Mouse (Mus musculus) liver, embryonic 14.5 days (tissue): ENCODE data around the gene Map2k7.

Source experiments
- CTCF ChIP-seq: IDR thresholded peaks from 2 replicates; pipeline ENCODE4 v1.5.1; 2016; ENCODE audit warnings: antibody characterized with exemption, low read depth, control low read depth
- EP300 ChIP-seq: IDR thresholded peaks from 2 replicates; pipeline ENCODE4 v1.6.1; 2016; ENCODE audit warnings: antibody characterized with exemption, low read depth

- TF ChIP-seq CTCF (no peak), EP300 (no peak)
Observed at GRCm38 (mm10) chr8:4213210-4214005, 25.1 kb upstream of the Map2k7 start.
